Mouse (Mus musculus) kidney, adult 8-10 months (tissue): ENCODE data around the gene Hcn2.

Experiments used
- DNase-seq, 2 experiments: peaks; one replicate each; pipeline ENCODE4 v3.0.0; 2022

Hcn2 gene

DNA sequence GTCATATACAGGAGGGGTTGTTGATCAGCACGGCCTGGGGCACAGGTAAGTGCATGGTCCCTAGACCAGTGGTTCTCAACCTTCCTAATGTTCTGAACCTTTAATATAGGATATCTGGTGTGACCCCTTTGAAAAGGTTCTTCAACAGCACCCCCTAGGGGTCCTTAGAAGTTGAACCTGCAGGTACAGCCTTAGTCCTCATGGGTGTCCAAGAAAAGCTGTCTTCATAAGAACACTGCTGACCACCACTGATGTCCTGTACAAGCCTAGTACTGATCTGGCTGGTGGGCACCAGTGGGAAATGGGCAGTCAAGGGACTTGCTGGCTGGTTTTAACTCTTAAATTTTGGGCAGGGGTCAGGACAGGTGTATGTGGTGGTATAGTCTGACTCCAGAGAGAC is 4.4 kb upstream of the Hcn2 start:
- no peak for DNase-seq

DNA sequence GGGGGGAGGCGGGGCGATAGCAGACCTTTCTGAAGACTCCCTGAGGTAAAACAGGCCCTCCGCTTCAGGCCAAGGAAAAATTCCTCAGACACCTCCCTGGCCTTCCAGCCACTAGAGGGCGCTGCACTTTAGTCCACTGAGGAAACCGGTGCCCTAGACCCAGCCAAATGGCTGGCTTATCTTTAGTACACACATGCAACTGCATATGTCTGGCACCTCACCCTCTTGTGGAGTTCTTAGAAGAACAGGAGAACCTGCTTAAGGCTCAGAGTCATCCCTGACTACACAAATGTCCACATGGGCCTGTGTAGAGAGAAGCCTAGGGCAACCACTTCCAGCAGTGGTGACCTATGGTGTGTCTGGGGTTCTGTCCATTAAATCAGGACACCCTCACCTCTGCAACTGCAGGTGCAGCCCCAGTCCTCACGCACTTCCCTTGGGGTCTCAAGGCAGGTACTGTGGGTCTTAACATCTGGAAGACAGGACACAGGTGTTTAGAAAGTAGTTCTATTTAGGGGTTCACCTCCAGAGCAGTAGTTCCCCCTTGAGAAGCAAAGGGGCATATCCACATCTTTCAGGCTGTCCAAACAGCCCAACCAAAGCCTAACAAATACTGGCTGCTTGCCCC is 3.8 kb upstream of the Hcn2 start:
- DNase-seq = peak; percentile 62 to 78

DNA sequence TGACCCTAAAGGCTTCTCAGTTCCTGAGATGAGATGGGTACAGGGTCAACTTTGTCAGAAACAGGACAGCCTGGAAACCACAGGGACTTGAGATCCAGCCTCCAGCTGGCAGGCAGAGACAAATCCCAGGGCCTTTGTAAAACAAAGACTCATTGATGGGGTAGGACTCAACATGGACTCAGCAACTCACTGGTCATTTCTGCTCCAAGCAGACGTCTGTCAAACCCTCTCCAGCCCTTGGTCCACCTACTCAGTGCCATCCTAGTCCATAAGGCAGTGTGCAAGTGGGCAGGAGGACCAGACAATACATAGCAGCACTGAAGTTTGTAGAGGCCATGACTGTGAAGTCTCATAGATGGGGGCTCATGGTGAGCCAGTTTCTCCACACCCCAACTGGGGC is 3.3 kb upstream of the Hcn2 start:
- DNase-seq = no peak

DNA sequence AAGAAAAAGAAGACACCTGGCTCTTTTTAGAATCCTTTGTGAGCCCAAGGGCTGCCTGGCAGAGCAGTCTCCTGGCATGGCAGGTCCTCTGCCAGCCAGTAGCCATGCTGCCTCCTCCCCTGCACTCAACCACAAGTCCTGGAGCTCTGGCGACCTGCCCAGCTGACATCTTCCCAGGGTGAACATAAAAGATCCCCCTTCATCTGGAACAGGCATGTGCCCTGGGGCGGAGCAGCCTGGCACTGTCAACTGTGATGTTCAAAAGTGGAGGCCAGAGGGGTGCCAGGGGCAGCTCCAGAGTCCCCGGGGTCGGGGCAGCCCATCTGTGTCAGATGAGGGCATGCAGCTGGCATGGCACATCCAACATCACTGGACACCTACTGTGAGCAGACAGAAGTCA is 1.4 kb upstream of the Hcn2 start:
- DNase-seq = no peak

DNA sequence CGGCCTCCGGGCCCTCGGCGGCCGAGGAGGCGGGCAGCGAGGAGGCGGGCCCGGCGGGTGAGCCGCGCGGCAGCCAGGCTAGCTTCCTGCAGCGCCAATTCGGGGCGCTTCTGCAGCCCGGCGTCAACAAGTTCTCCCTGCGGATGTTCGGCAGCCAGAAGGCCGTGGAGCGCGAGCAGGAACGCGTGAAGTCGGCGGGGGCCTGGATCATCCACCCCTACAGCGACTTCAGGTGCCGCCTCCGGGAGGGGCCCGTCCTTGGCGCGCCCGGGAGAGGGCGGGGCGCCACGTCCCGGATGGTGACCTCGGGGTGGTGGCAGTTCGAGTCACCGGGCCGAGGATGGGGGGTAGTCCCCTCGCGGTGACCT is 538 bp downstream of the Hcn2 start:
- no peak for DNase-seq

DNA sequence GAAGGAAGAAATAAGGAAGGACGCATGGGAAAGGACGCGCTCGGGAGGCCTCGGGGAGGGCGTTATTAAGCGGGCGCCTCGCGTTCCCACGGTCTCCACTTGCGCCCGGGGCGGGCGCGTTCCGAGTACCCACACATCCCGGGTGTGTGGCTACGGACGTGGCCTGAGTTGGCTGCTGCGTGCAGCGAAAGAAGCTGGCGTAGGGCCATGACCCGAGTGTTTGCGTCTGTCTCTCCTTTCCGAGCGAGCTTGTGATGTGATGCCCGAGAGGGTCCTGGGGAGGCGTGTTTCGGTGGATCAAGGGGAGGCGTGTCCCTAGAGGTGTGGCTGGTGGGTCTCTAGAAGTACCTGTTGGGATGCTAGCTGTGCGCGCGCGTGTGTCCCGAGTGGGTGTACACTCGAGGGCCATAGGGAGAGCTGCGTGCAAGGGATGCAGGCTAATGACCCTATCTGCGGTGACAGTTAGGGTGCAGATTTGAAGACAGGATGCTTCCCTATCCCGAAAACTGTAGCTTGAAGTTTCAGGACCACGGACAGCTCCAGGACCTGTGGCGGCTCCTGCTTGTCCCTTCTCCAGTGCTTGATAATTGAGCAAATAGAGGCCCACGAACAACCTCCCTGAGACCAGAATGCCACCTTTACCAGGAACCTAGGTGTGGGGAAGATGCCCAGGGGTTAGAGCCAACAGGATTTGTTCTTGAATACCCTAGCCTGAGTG is 1.4 kb downstream of the Hcn2 start:
- peak in 1 of 2 experiments; percentile 79 for DNase-seq

DNA sequence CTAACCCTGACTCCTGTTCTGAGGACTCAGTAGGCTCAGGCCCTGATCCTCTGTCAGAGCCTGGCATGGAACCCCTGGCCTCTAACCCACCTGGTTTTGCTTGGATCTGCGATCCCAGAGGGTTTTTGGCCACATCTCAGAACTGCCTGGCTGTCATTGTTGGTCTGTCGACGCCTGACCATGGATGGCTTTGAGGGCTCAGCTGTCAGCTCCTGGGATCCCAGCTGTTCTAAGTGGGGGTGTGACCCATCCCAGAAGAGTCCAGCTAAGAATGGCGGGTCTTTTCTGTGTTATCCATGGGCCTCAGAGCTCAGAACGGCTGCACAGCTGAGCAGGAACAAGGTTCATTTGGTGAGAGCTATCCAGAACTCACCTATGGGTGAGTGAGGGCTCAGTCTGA is 4.7 kb downstream of the Hcn2 start:
- DNase-seq = no peak

DNA sequence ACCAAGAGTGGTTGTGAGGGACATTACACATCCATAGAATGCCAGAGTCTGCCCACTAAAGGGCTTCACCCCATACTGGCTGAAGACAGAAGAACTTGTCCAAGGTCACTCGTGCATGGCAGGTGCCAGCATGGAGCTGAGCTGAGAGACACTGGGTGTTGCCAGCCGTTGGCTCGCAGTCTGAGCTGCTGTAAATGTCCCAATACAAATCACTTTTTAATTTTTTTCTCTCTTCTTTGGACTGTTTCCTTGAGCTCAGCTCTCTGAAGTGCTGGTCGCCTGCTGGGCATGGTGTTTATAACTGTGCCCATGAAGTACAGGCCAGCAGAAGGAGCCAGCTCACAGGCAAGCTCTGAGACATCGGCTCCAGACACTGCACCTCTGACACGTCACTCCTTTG is 6.6 kb downstream of the Hcn2 start:
- DNase-seq = no peak

DNA sequence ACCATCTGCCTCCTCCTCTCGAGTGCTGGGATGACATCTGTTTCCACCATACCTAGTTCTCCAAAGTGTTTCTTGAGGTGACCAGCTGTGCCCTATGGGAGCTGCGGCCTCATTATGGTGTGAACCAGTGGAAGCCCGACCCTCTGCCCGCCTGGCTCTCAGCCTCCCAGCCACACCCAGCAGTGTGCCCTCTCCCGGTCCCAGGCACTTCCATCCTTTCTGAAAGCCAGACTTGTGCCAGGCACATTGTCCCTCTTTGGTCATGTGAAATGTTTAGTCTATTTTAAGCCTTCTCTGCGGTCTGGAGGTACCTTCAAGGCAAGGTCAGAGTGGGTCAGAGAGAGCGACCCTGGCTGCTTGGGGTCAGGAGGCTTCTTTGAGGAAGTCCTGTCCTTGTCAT is 7.3 kb downstream of the Hcn2 start:
- no peak for DNase-seq

DNA sequence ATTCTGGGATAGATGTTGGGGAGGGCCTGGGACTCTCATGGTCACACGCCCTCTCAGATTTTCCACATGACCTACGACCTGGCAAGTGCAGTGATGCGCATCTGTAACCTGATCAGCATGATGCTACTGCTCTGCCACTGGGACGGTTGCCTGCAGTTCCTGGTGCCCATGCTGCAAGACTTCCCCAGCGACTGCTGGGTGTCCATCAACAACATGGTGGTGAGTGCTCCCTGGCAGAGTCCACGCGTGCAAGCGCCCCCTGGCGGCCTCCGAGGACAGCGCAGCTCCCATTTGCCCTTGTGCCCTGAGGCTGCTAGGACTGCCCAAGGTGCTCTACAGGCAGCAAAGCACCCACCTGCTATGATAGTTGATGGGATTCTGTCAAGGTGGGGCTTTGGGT is 9.7 kb downstream of the Hcn2 start:
- peak; percentile 43 to 68 for DNase-seq

DNA sequence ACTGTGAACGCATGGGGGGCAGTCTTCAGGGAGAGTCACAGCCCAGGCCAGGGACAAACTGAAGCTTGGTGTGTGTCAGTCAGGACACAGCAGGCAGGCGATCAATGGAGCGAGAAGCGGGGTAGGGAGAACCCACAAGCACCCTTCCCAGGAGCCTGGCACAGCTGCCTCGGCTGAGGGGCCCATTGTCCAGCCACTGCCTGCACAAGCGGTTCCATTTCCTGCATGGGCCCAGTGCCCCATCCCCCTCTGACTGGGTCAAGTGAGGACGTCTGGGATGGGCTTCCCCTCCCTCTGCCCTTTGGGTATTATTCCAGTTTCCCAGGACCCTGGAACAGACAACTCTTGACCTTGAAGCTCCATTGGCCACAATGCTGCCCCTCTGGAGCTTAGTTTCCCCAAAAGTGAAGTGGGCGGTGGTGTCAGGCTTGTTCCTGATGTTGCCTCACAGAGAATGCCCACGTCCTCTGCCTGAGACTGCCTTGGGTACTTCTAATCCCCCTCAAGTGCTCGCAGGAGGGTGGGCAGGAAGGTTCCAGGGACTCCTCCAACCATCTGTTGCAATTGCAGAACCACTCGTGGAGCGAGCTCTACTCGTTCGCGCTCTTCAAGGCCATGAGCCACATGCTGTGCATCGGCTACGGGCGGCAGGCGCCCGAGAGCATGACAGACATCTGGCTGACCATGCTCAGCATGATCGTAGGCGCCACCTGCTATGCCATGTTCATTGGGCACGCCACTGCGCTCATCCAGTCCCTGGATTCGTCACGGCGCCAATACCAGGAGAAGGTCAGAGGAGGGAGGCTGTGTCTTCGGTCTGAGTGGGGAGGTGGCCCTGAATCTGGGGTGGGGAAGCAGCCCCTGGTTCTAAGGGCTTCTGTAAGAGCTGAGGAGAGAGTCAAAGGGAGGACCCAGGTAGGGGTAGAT is 12.2 kb downstream of the Hcn2 start:
- DNase-seq = no peak

DNA sequence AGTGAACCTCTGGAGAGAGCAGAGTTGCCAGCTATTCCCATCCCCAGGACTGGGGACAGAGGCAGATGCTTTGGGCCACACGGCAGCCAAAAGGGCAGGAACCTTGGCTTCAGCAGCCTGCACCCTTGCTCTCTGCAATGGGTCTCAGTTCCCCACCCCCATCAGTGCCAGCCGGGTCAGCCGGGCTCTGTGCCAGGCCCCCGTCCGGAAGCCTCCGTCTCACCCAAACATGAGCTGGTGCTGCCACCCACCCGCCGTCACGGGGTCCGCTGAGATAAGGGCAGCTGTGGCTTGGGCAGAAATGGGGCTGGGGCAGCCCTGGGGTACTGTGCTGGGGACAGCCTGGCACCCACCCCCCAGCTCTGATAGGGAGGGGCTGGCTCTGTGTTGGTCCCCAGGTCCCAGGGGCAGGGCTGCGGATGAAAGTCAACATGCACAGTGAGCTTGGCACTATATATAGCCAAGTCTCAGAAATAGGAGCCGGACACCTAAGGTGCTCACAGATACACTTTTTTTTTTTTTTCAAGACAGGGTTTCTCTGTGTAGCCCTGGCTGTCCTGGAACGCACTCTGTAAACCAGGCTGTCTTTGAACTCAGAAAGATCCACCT is 13.0 kb downstream of the Hcn2 start:
- no peak for DNase-seq

DNA sequence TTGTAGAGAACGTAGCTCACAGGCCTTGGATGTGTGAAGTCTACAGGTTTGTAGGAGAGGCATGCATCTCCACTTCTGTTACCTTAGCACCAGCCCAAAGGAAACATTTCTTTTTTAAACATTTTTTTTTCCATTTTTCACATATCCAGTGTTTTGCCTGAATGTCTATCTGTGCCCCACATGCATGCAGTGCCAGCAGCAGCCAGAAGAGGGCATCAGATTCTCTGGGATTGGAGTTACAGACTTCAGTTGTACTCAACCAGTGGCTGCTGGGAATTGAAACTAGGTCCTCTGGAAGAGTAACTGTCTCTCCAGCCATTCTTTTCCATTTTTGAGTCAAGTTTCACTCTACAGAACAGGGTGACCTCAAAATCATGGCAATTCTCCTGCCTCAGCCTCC is 16.1 kb downstream of the Hcn2 start:
- peak in 1 of 2 experiments; percentile 54 for DNase-seq

DNA sequence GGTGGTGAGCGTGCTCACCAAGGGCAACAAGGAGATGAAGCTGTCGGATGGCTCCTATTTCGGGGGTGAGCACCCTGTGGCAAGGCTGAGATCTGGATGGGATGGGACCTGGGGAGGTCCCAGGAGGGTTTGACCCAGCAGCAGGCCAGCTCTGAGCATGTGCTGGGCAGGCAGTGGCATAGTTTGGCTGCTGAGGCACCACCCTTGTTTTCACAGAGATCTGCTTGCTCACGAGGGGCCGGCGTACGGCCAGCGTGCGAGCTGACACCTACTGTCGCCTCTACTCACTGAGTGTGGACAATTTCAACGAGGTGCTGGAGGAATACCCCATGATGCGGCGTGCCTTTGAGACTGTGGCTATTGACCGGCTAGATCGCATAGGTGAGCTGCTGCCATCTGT is 17.4 kb downstream of the Hcn2 start:
- no peak for DNase-seq

DNA sequence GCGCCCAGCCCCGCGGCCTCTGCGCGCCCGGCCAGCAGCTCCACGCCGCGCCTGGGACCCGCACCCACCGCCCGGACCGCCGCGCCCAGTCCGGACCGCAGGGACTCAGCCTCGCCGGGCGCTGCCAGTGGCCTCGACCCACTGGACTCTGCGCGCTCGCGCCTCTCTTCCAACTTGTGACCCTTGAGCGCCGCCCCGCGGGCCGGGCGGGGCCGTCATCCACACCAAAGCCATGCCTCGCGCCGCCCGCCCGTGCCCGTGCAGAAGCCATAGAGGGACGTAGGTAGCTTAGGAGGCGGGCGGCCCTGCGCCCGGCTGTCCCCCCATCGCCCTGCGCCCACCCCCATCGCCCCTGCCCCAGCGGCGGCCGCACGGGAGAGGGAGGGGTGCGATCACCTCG is 18.9 kb downstream of the Hcn2 start:
- no peak for DNase-seq

DNA sequence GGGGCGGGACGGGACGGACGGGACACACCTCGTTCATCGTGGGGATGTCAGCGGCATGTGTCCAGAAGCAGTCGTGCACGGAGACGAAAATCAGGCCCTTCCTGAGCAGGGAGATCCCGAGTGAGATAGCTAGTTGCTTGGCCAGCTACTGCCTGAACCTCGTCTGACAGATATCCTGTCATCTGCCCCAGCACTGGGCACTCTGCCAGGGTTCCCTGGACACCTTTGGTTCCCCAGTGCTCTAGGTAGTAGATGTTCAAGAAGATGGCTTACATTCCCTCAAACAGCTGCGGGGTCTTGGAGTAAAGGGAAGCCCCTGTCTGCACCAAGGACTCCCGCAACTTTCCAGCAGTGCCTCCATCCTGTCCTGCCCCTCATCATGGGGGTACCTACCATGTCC is 20.3 kb downstream of the Hcn2 start:
- DNase-seq = no peak

DNA sequence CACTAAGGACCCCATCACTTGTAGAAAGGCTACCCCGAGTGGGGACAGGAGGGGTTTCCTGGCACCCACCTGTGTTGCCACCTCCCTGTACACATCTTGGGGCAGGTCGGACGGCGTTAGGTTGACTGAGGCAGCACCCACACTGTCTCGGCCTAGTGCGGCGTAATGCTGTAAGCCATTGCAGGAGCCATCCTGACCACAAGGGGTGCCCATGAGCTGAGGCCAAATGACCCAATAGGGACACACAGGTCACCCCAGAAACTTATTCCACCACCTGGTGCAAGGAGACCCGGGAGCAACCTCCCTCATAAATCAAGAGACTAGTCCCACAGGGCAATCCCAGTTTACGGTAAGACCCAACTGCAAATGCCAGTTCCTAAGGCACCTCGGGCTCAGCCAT is 21.8 kb downstream of the Hcn2 start:
- peak in 1 of 2 experiments; percentile 43 for DNase-seq

DNA sequence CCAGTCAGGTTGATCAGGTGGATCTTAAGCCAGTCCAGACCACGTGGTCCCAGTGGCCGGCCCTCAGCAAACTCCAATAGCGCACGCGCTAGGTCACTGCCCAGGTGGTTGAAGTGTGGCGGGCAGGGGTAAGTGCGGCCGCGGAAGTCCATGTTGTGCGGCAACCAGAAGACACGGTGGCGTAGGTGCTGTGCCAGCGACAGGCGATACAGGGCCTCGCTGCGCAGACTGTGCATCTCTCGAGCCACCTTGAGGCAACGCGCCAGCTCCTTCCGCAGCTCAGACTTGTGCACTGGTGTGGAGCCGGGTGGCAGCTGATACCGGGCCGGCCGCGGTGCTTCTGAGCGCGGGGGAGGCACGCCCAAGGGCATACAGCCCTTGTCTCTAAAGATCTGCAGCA is 22.8 kb downstream of the Hcn2 start:
- DNase-seq = no peak

DNA sequence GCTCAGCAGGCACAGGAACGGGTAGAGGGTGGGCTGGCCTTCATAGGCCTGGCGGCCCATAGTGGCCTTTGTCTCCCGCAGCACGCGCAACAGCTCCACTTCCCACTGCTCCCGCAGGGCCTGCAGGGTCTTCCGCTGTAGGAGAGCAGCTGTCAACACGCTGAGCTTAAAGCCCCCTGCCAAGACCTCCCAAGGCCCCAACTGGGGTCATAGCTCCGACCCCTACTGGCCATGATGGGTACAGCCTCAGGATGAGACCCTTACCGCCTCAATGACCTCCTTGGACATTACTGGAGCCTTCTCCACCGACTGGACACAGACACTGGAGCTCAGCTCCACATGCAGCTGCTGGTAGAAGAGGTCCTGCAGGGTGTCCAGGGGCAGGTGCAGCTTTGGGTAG is 24.4 kb downstream of the Hcn2 start:
- DNase-seq = no peak

DNA sequence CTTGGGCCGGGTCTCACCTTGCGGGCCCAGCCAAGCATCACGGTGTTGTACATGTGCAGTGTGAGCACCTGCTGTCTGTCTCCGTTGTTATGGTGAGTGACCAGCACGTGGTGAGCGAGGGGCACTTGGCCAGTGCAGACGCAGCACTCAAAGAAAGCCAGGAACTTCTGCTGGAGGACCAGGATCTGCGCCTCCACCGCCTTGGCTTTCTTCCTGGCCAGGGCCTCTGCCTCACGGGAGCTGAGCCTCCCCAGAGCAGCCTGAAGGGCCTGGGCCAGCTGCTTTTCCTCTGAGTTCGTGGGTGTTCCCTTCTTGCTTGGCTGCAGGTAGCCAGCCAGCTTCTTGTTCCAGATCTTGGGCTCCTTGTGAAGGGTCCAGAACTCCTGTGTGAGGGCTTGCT is 26.7 kb downstream of the Hcn2 start:
- DNase-seq = no peak

DNA sequence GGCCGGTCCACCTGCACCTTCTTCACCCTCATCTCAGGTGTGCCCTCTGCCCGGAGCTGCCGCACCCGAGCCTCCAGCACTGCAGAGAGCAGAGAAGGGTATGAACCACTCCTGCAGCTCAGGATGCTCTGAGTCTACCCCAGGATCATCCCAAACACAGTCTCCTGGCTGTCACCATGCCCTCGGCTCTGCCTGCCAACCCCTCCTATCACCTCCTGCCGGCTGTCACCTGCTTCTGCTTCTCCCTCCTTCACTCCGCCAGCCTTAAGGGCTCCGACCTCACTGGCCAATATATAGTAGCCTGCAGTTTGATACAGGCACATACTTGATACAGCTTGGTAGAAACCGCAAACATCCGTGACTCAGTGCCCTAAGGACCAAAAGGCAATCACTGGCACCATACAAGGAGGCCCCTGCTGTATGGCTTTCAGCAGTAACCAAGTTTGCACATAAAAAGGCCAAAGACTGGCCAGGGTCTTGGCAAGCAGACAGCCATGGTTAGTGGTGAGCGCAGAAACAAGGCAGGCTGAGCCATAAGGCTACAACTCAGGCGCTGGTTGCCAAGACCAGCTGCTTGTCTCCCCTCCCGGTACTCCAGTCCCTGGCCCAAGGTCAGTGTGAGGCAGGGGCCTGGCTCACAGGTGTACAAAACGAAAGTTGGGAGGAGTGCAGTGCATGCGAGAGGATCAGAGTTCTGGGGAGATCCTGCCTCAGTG is 27.4 kb downstream of the Hcn2 start:
- no peak for DNase-seq

DNA sequence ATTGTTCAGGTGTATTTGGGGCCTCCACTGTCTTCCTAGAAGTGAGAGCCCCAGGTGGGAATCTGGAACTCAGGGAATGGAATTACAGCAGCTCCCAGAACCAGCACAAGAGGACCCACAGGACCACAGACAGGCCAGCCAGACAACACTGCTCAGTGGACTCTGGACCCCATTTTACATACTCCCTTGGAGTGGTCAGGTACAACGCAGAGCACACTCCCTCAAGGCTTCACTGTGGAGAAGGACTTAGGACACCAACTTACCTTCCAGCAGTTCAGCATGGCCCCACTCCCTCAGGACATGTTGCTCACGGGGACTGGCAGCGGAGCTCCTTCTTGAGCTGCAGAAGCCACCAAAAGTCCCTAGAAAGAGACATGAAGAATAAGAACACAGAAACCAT is 29.0 kb downstream of the Hcn2 start:
- DNase-seq = peak; percentile 27 to 36
